Mouse (Mus musculus) cerebellum, adult (tissue): ENCODE results near the gene Zfyve27.

Experiments
- ATAC-seq: cut with Nextera tagmentation; 2 replicates; pipeline ENCODE4 v1.9.2; 2017; ENCODE audit warnings: mild to moderate bottlenecking, moderate library complexity, mixed read lengths; ENCODE audit not compliant: insufficient number of reproducible peaks, low FRiP score, low TSS enrichment

Gene Zfyve27

GRCm38 (mm10) chr19:42170025-42170969, 6.5 kb downstream of the Zfyve27 start:
- ATAC-seq, result peak; percentile 85

GRCm38 (mm10) chr19:42176841-42177240, 13.1 kb downstream of the Zfyve27 start:
- ATAC-seq, result no peak

- ATAC-seq, result no peak
These were observed 13.7 kb downstream of the Zfyve27 start for GRCm38 (mm10) chr19:42177461-42177860.

GRCm38 (mm10) chr19:42179356-42179755, 15.6 kb downstream of the Zfyve27 start:
- ATAC-seq, result no peak

GRCm38 (mm10) chr19:42182673-42183072, 18.9 kb downstream of the Zfyve27 start:
- no peak for ATAC-seq

GRCm38 (mm10) chr19:42189735-42190134, 26.0 kb downstream of the Zfyve27 start:
- no peak for ATAC-seq

- ATAC-seq, result 0 out of 2 replicates have a peak, but pooled peaks have one; percentile 47
These were observed 26.7 kb downstream of the Zfyve27 start for GRCm38 (mm10) chr19:42190494-42190893.

- ATAC-seq, result no peak
These were observed 29.6 kb downstream of the Zfyve27 start for GRCm38 (mm10) chr19:42193311-42193710.

GRCm38 (mm10) chr19:42196378-42196777, 32.6 kb downstream of the Zfyve27 start:
- 0 out of 2 replicates have a peak, but pooled peaks have one; percentile 9 for ATAC-seq

- no peak for ATAC-seq
These were observed 33.3 kb downstream of the Zfyve27 start for GRCm38 (mm10) chr19:42197066-42197465.

- ATAC-seq, result no peak
These were observed 34.3 kb downstream of the Zfyve27 start for GRCm38 (mm10) chr19:42198026-42198425.

- no peak for ATAC-seq
These were observed 38.1 kb downstream of the Zfyve27 start, which contains the start of gene Sfrp5 for GRCm38 (mm10) chr19:42201696-42202381. Gene Sfrp5, minus strand, starts transcription at chr19:42202252.

GRCm38 (mm10) chr19:42202467-42202866, 38.7 kb downstream of the Zfyve27 start:
- no peak for ATAC-seq

GRCm38 (mm10) chr19:42204306-42204705, 40.6 kb downstream of the Zfyve27 start:
- peak; percentile 78 for ATAC-seq

- ATAC-seq, result no peak
These were observed 41.5 kb downstream of the Zfyve27 start for GRCm38 (mm10) chr19:42205201-42205600.

GRCm38 (mm10) chr19:42209485-42209884, 45.7 kb downstream of the Zfyve27 start:
- no peak for ATAC-seq

GRCm38 (mm10) chr19:42209976-42210375, 46.2 kb downstream of the Zfyve27 start:
- ATAC-seq, result no peak

- no peak for ATAC-seq
These were observed 48.2 kb downstream of the Zfyve27 start for GRCm38 (mm10) chr19:42211936-42212335.

GRCm38 (mm10) chr19:42214601-42215000, 50.9 kb downstream of the Zfyve27 start:
- ATAC-seq, result no peak

- ATAC-seq, result peak; percentile 32; the same call in 1 of the 2 replicates
These were observed 53.1 kb downstream of the Zfyve27 start for GRCm38 (mm10) chr19:42216699-42217373.

- ATAC-seq, result peak; percentile 85
These were observed 53.6 kb downstream of the Zfyve27 start for GRCm38 (mm10) chr19:42217374-42217763.
